Mouse (Mus musculus): Measurements from ENCODE around the gene Cxcl16.

Cxcl16 gene

DNA sequence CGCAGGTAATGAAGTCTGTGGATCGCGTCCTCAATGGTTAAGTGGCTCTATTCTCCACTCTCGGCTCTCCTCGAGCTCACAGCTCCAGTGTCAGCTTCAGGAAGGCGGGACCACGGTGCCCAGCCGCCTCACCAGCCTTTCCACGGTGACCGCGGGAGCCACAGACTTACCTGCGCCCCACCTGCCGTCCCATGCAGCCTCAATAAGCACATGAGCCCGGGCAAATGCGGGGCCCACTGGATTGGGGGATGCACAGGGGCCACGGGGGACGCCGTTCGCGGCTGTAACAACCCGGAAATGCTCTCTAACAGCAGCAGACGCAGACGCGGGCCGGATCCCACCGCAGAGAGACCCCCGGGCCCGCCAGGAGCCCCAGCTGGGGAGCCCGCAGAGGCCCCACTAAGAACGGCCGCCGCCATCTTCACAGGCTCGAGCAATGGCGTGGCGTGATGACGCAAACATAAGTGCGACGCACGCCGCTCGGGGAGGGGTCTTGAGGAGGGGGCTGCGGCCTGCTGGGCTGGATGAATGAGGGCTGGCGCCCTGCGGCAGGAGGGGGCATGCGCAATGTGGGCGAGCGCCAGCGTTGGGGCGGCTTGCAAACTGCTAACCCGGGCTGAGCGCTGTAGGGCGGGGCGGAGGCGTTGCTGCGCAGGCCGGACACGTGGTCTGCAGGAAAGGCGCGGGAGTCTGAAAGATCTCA is 50.0 kb downstream of the Cxcl16 start, which contains the start of gene Pelp1:
TSS of gene Pelp1 (minus strand) at position 438 of the 703 bp plus-strand sequence.
- peak; percentile 93 to 96 for DNase-seq
